Mouse (Mus musculus): ENCODE data around the gene Wdr95.

Wdr95 gene

GRCm38 (mm10) chr5:149527999-149528729 is at the start of gene Wdr95:
Gene Wdr95 (plus strand): TSS chr5:149528679.
- DNase-seq = peak; percentile 21

GRCm38 (mm10) chr5:149481920-149482319 is 46.6 kb upstream of the Wdr95 start:
- DNase-seq = no peak

- DNase-seq = no peak
Measured at GRCm38 (mm10) chr5:149483321-149484052, 45.0 kb upstream of the Wdr95 start.

GRCm38 (mm10) chr5:149484270-149484669 is 44.2 kb upstream of the Wdr95 start:
- no peak for DNase-seq

GRCm38 (mm10) chr5:149485447-149485846 is 43.0 kb upstream of the Wdr95 start:
- DNase-seq = no peak

GRCm38 (mm10) chr5:149488360-149489021 is 40.0 kb upstream of the Wdr95 start:
- no peak for DNase-seq

GRCm38 (mm10) chr5:149489136-149489535 is 39.3 kb upstream of the Wdr95 start:
- no peak for DNase-seq

GRCm38 (mm10) chr5:149490275-149490674 is 38.2 kb upstream of the Wdr95 start:
- DNase-seq = no peak

GRCm38 (mm10) chr5:149495655-149496054 is 32.8 kb upstream of the Wdr95 start:
- DNase-seq = no peak

GRCm38 (mm10) chr5:149496401-149497066 is 31.9 kb upstream of the Wdr95 start:
- no peak for DNase-seq

GRCm38 (mm10) chr5:149499936-149500335 is 28.5 kb upstream of the Wdr95 start:
- no peak for DNase-seq

- no peak for DNase-seq
Measured at GRCm38 (mm10) chr5:149503423-149504175, 24.9 kb upstream of the Wdr95 start.

- DNase-seq = no peak
Measured at GRCm38 (mm10) chr5:149504985-149505384, 23.5 kb upstream of the Wdr95 start.

GRCm38 (mm10) chr5:149506033-149506432 is 22.4 kb upstream of the Wdr95 start:
- DNase-seq = no peak

GRCm38 (mm10) chr5:149508094-149509029 is 20.1 kb upstream of the Wdr95 start:
- DNase-seq = no peak

- DNase-seq = no peak
Measured at GRCm38 (mm10) chr5:149510323-149510722, 18.2 kb upstream of the Wdr95 start.

GRCm38 (mm10) chr5:149512695-149513094 is 15.8 kb upstream of the Wdr95 start:
- DNase-seq = no peak

GRCm38 (mm10) chr5:149513438-149514086 is 14.9 kb upstream of the Wdr95 start:
- DNase-seq = no peak

- DNase-seq = peak; percentile 12
Measured at GRCm38 (mm10) chr5:149514087-149514671, 14.3 kb upstream of the Wdr95 start.

- DNase-seq = no peak
Measured at GRCm38 (mm10) chr5:149514890-149515289, 13.6 kb upstream of the Wdr95 start.
